Mouse (Mus musculus): Measurements from ENCODE around the gene Olfr618. TPM values are rescaled to one million over a fixed set of nuclear protein-coding genes. Genes with fewer than 3 reads are reported as not detected.
"Not testable (repeated sequence)": the region's sequence is repeated elsewhere in the genome, so short reads cannot be mapped to it uniquely, and the experiment has no call there.

Olfr618 gene
- total RNA-seq (2021), result not detected
- long read RNA-seq, experiment 1, result 0 reads
- long read RNA-seq, experiment 2, result 0 reads

- no peak for DNase-seq (ENCODE audit: low spot score)
Observed at GRCm38 (mm10) chr7:103589803-103590202, at the start of gene Olfr618. Olfr618 (plus strand) TSS chr7:103590103.

- DNase-seq (ENCODE audit: low spot score), result not testable (repeated sequence)
Observed at GRCm38 (mm10) chr7:103542617-103543016, 47.3 kb upstream of the Olfr618 start, which contains the start of gene Olfr612. Olfr612 (minus strand) TSS chr7:103542717.

- no peak for DNase-seq (ENCODE audit: low spot score)
Observed at GRCm38 (mm10) chr7:103547774-103548173, 42.1 kb upstream of the Olfr618 start, which contains the start of gene Olfr613. Olfr613 (plus strand) TSS chr7:103548074.

- no peak for DNase-seq (ENCODE audit: low spot score)
Observed at GRCm38 (mm10) chr7:103555779-103556178, 34.1 kb upstream of the Olfr618 start, which contains the start of gene Olfr615. Olfr615 (plus strand) TSS chr7:103556079.

GRCm38 (mm10) chr7:103569043-103569442 lies 20.9 kb upstream of the Olfr618 start, which contains the start of gene Olfr616:
Olfr616 (minus strand) TSS chr7:103569143.
- no peak for DNase-seq (ENCODE audit: low spot score)

- no peak for DNase-seq (ENCODE audit: low spot score)
Observed at GRCm38 (mm10) chr7:103572761-103573160, 17.1 kb upstream of the Olfr618 start, which contains the start of gene Olfr617. Olfr617 (plus strand) TSS chr7:103573061.

- DNase-seq (ENCODE audit: low spot score), result no peak
Observed at GRCm38 (mm10) chr7:103600275-103600674, 10.4 kb downstream of the Olfr618 start, which contains the start of gene Olfr619. Olfr619 (plus strand) TSS chr7:103600575.

- no peak for DNase-seq (ENCODE audit: low spot score)
Observed at GRCm38 (mm10) chr7:103607425-103607824, 17.5 kb downstream of the Olfr618 start.

GRCm38 (mm10) chr7:103612434-103612833 lies 22.5 kb downstream of the Olfr618 start, which contains the start of gene Olfr620:
Olfr620 (minus strand) TSS chr7:103612534.
- DNase-seq (ENCODE audit: low spot score), result no peak

- no peak for DNase-seq (ENCODE audit: low spot score)
Observed at GRCm38 (mm10) chr7:103636795-103637194, 46.9 kb downstream of the Olfr618 start.

GRCm38 (mm10) chr7:103642602-103643001 lies 52.7 kb downstream of the Olfr618 start, which contains the start of gene Olfr622:
Olfr622 (minus strand) TSS chr7:103642702.
- DNase-seq (ENCODE audit: low spot score), result no peak

GRCm38 (mm10) chr7:103644070-103644469 lies 54.2 kb downstream of the Olfr618 start:
- no peak for DNase-seq (ENCODE audit: low spot score)

Small RNA genes lying within 50 kb of the gene (microRNA-seq; reads per million reads assigned to microRNA genes)
- gene Gm26506, result not detected

Other genes with a start within 250 kb of the Olfr618 start
- gene Olfr600, start 240.4 kb upstream of the Olfr618 start, total RNA-seq (2021), result not detected
- gene Olfr601, start 227.4 kb upstream of the Olfr618 start, total RNA-seq (2021), result not detected
- not detected for gene Olfr603, start 203.9 kb upstream of the Olfr618 start, total RNA-seq (2021)
- gene Usp17lc, start 175.0 kb upstream of the Olfr618 start, total RNA-seq (2021), result not detected
- not detected for gene Olfr605, start 144.7 kb upstream of the Olfr618 start, total RNA-seq (2021)
- gene Olfr606, start 141.1 kb upstream of the Olfr618 start, total RNA-seq (2021), result not detected
- gene Olfr607, start 126.0 kb upstream of the Olfr618 start, total RNA-seq (2021), result not detected
- not detected for gene Olfr608, start 120.2 kb upstream of the Olfr618 start, total RNA-seq (2021)
- gene Olfr609, start 92.0 kb upstream of the Olfr618 start, total RNA-seq (2021), result not detected
- not detected for gene Olfr610, start 78.0 kb upstream of the Olfr618 start, total RNA-seq (2021)
- not detected for gene Olfr611, start 69.3 kb upstream of the Olfr618 start, total RNA-seq (2021)
- not detected for gene Olfr612, start 47.4 kb upstream of the Olfr618 start, total RNA-seq (2021)
- gene Olfr613, start 42.0 kb upstream of the Olfr618 start, total RNA-seq (2021), result not detected
- not detected for gene Olfr615, start 34.0 kb upstream of the Olfr618 start, total RNA-seq (2021)
- not detected for gene Olfr616, start 21.0 kb upstream of the Olfr618 start, total RNA-seq (2021)
- gene Olfr617, start 17.0 kb upstream of the Olfr618 start, total RNA-seq (2021), result not detected
- gene Olfr619, start 10.5 kb downstream of the Olfr618 start, total RNA-seq (2021), result not detected
- not detected for gene Olfr620, start 22.4 kb downstream of the Olfr618 start, total RNA-seq (2021)
- gene Olfr622, start 52.6 kb downstream of the Olfr618 start, total RNA-seq (2021), result not detected
- gene Olfr623, start 73.6 kb downstream of the Olfr618 start, total RNA-seq (2021), result not detected
- gene Olfr624, start 81.1 kb downstream of the Olfr618 start, total RNA-seq (2021), result not detected
- not detected for gene Olfr625-ps1, start 92.6 kb downstream of the Olfr618 start, total RNA-seq (2021)
- gene Olfr243, start 124.6 kb downstream of the Olfr618 start, total RNA-seq (2021), result not detected
- gene Olfr628, start 140.3 kb downstream of the Olfr618 start, total RNA-seq (2021), result not detected
- not detected for gene Olfr629, start 154.8 kb downstream of the Olfr618 start, total RNA-seq (2021)
- gene Olfr630, start 167.2 kb downstream of the Olfr618 start, total RNA-seq (2021), result not detected
- not detected for gene Olfr69, start 181.5 kb downstream of the Olfr618 start, total RNA-seq (2021)
- not detected for gene Olfr68, start 189.6 kb downstream of the Olfr618 start, total RNA-seq (2021)
- gene Olfr67, start 201.7 kb downstream of the Olfr618 start, total RNA-seq (2021), result not detected
- gene Hbb-bt, start 223.9 kb downstream of the Olfr618 start, total RNA-seq (2021), result 10 to 100 TPM; 28.0 to 32.7 TPM
- 100 to 1,000 TPM; 317 to 407 TPM for gene Hbb-bs, start 238.0 kb downstream of the Olfr618 start, total RNA-seq (2021)